Mouse (Mus musculus) lung, adult 2 months (tissue): Measurements from ENCODE around the gene Xxylt1. TPM values are rescaled to one million over a fixed set of nuclear protein-coding genes. Genes with fewer than 3 reads are reported as not detected.
"Not testable (repeated sequence)": the region's sequence is repeated elsewhere in the genome, so short reads cannot be mapped to it uniquely, and the experiment has no call there.

Experiments
- DNase-seq: peaks from one replicate; pipeline ENCODE4 v3.0.0; 2022
- H3K4me1 ChIP-seq: fragments of 200-500 bp; 2 replicates; pipeline ENCODE4 v1.6.1; 2011; ENCODE audit warnings: low read length; ENCODE audit not compliant: control insufficient read depth, insufficient read depth
- H3K4me3 ChIP-seq: fragments of 200-500 bp; replicated peaks from 2 replicates; pipeline ENCODE3; 2011; ENCODE audit warnings: low read depth, mild to moderate bottlenecking, control low read depth, low read length; ENCODE audit errors: extremely low read depth
- CTCF ChIP-seq: fragments of 200-500 bp; IDR thresholded peaks from 2 replicates; pipeline ENCODE4 v1.5.1; 2011; ENCODE audit warnings: mild to moderate bottlenecking, low read length, control low read depth; ENCODE audit not compliant: insufficient read depth
- POLR2A ChIP-seq: fragments of 200-500 bp; IDR thresholded peaks from 2 replicates; pipeline ENCODE4 v1.6.1; 2011; ENCODE audit warnings: low read depth, mild to moderate bottlenecking, control low read depth, low read length, borderline replicate concordance; ENCODE audit errors: extremely low read depth
- WGBS: fragments of 180-500 bp; shearing (Covaris S2); methylation state at CpG from one replicate; pipeline ENCODE4 v1.1.7; 2018; 5-methylcytosine and 5-hydroxymethylcytosine counted together
- polyA plus RNA-seq: library from polyadenylated mRNA; depleted of rRNA; stranded (reverse); fragments of >200 nt; gene quantifications from 2 replicates; pipeline ENCODE4 v1.2.3, GENCODE M21; 2012

The Xxylt1 gene
- polyA plus RNA-seq, 1 experiment, result 21.9 TPM

DNA sequence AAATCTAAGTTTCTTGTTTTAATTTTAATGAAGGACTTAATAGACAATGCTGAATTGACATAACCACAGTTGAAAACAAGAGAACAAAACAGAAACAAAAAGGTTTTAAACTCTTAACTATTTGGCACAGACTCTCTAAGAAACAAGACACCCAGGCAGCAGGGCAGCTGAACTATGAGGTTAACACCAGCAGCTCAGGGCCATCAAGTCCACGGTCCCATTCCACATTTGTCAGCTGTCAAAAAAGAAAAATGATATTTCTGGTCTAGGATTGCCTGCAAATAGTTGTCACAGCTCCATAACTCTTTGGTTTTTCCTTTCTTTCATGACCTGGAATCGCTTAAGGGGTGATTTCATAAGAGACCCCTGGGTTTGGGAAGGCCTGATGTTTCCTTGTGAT is 64.6 kb downstream of the Xxylt1 start:
- Histone ChIP-seq H3K4me3 (no peak overlapping the region), H3K4me1 (peaks cover 10% of the 10 kb centered on the region)
- 80% methylated on average over 2 of the region's 2 CpGs for WGBS
- DNase-seq, result no peak
- TF ChIP-seq POLR2A, result no peak
- TF ChIP-seq CTCF, result no peak

DNA sequence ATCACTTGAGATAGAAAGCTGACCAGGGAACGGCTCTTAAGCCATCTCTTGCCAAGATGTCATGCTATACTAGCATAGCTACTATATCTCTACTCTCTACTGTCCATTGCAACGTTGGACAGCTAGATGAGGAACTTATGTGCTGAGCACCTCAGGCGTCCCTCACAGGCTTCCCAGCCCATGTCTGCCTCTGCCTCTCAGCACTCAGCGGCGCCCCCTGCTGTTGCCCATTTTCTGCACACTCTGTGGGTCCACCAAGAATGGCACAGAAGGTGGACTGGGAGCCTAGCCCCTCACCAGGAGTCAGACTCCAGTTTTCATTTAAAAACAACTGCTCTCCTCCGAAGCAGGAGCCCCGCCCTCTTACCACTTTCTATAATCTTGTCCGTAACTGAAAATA is 65.1 kb downstream of the Xxylt1 start:
- WGBS, result 71% methylated on average over 8 of the region's 8 CpGs
- DNase-seq, result no peak
- no peak overlapping the region for H3K4me3 ChIP-seq
- TF ChIP-seq POLR2A (no peak), CTCF (peak; percentile 52)
- H3K4me1 ChIP-seq, result peaks cover 5% of the 10 kb centered on the region

DNA sequence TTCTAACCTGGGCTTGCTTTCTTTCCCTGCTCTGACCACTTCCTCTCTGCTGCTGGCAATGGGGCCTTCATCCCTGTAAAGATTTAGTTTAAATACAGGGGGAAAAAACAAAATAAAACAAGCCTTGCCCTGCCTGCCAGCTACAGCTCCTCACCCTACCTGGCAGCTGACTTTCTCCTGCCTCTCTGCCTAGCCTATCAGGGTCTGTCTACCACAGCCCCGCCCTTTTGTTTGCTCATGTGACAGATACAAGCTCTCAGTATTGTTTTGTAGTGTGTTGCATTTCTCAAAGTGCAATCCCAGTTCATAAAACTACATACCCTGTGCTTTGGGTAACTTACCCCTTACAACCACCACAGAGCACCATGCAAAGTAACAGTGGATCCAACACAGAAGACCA is 66.0 kb downstream of the Xxylt1 start:
- WGBS, result 100% methylated on average over 1 of the region's 1 CpGs
- DNase-seq, result no peak
- no peak overlapping the region for H3K4me3 ChIP-seq
- TF ChIP-seq POLR2A (no peak), CTCF (no peak)
- H3K4me1 ChIP-seq, result no peaks in the 10 kb centered on the region

DNA sequence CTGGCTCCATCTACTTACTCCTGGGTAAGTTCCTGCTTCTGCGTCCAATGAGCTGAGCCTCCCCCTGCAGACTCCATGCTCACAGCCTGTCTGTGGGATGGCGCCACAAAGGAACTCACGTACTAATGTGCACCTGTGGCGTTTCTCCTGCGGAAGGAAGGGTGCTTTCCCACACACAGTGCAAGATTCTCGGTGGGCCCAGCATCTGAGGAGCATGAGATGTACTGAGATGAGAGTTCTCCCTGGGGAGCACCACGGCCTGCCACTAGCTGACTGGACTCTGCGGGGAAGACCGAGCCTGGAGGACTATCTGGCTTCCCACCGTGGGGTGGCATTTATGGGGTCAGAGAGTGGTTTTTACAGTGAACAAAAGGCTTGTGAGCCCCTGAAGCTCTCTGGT is 69.0 kb downstream of the Xxylt1 start:
- no peak for DNase-seq
- no peak overlapping the region for H3K4me3 ChIP-seq
- no peak for TF ChIP-seq POLR2A
- no peak for TF ChIP-seq CTCF
- peaks cover 5% of the 10 kb centered on the region for H3K4me1 ChIP-seq
- WGBS, result 93% methylated on average over 10 of the region's 10 CpGs

DNA sequence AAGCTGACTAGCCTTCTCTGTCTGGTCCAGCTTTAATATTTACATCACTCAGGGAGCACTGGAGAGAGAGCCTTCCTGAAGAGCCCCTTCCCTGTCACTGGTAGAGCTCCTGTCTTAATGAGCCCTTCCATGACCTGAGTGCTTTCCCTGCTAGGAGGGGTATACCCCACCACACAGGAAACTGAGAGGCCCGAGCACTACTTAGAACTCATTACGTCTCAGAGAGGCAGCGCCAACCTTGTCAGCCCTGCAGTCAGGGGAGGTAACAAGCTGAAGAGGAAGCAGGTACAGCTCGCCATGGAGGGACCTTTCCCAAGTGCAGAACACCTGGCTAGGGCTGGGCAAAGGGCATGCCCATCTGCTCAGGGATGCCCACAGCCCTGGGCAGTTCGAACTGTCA is 70.8 kb downstream of the Xxylt1 start:
- TF ChIP-seq POLR2A (no peak), CTCF (no peak)
- no peak for DNase-seq
- WGBS, result 89% methylated on average over 5 of the region's 5 CpGs
- peaks cover 9% of the 10 kb centered on the region for H3K4me1 ChIP-seq
- no peak overlapping the region for H3K4me3 ChIP-seq

DNA sequence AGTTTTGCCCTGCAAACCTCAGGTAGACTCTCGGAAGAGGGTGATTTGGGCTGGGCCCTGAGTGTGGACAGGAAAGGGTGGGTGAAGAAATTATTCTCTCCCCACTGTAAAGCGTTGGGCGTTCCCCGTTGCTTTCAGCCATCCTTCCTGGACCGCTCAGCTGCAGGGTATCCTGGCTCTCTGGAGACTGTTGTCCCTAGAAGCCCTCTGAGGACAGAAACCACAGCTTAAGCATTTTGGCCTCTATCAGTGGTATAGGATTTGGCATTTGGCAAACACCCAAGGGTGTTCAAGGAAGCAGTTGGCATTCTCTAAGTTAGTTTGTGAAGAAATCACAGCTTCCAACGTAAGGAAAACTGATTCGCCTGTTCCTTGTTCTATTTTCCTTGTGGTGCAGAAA is 72.9 kb downstream of the Xxylt1 start:
- Histone ChIP-seq H3K4me3 (no peak overlapping the region), H3K4me1 (peaks cover 16% of the 10 kb centered on the region)
- WGBS, result 37% methylated on average over 7 of the region's 7 CpGs
- no peak for DNase-seq
- TF ChIP-seq CTCF (no peak), POLR2A (no peak)

DNA sequence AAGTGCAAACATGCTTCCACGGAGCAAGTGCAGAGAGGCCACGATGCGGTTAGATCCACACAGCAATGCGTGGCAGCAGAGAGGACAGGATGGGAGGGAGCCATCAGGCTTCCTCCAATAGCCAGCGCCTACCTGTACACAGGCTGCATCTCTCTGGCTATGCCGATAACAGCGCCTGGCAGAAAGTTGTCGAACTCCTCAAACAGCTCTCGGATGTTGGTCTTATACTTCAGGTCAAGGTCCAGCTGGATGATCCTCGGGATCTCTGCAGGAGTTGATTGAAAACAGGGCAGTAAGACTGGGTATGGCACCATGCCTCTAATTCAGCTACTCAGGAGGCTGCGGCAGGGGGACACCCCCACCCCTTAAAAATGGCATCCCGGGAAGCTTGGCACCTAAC is 73.7 kb downstream of the Xxylt1 start:
- WGBS, result 75% methylated on average over 12 of the region's 12 CpGs
- peaks cover 20% of the 10 kb centered on the region for H3K4me1 ChIP-seq
- H3K4me3 ChIP-seq, result no peak overlapping the region
- no peak for DNase-seq
- TF ChIP-seq POLR2A (no peak), CTCF (no peak)

DNA sequence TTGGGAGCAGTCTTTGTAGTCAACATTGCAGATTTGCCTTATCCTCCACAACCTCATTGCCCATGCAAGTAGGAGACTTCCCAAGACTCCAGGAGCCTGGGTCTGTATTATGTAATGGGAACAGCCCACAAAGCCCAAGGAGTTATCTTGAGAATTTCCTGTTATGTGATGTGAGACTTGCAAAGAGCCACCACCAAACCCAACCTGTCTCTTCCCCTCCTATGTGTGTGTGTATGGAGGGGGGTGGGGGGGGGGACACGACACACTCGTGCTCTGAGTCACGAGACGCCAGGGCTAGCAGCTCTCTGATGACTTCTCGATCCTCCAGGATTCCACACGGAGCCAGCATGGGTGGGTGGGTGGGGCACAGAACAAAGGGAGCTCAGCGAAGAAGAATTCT is 75.5 kb downstream of the Xxylt1 start:
- H3K4me3 ChIP-seq, result no peak overlapping the region

DNA sequence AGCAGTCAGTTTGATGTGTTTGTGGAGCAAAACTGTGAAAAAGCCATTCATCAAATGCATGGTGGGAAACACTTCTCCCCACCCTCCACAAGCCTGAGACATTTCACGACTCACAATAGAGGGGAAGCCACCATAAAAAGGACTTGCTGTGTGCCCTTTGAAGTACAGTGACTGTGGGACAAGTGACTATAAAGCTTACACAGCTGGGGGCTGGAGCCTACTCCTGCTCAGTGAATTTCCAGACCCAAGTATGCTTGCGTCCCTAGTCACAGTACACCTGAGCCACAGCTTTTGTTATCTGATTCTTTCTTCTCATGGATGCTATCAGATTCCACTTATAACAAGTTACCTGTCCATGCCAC is 76.9 kb downstream of the Xxylt1 start:
- WGBS, result 47% methylated on average over 2 of the region's 2 CpGs
- H3K4me1 ChIP-seq, result peaks cover 20% of the 10 kb centered on the region
- no peak for TF ChIP-seq POLR2A
- no peak for TF ChIP-seq CTCF
- no peak for DNase-seq
- H3K4me3 ChIP-seq, result no peak overlapping the region

More for the DNA sequence above, 75.5 kb downstream of the Xxylt1 start:
- TF ChIP-seq POLR2A (no peak), CTCF (no peak)
- WGBS, result 29% methylated on average over 7 of the region's 7 CpGs
- DNase-seq, result no peak
- H3K4me1 ChIP-seq, result peaks cover 20% of the 10 kb centered on the region

DNA sequence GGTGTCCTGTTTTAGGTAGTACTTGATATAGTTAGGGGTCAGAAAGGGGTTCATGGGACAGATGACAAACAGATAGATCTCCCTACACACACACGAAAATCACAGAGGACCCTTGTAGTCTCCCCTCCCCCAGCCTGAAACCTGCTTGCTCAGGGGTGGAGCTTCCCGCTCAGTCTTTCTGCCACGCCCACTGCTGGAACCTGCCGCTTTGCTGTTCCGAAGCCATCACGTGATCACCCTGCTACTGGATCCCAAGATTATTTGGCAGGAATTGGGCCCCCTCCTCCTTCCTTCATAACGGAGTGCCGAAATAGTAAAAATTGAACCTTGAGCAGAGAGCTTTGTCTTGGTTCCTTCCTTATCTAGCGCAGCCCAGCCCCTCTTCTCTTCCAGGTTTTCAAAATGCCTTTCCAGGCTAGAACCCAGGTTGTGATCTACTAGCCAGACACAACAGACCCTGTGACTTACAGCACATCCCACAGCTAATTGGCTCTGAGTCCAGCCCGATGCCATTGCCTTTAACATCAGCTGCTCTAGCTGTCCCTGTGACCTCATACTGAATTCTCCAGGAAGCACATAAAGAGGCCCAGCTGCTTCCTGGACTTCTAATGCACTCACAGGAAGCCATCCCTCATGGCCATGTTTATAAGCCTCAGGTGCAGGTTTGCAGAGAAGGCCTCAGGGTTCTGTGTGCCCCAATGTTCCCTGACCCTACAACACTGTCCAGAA is 77.5 kb downstream of the Xxylt1 start:
- 9% methylated on average over 10 of the region's 10 CpGs for whole genome bisulfite sequencing
- DNase-seq, result peak; percentile 50
- H3K4me3 ChIP-seq, result not testable (repeated sequence)
- H3K4me1 ChIP-seq, result peaks cover 20% of the 10 kb centered on the region
